Mouse (Mus musculus) heart, adult 2 months (tissue): ENCODE results near the gene Adgrd1.

Experiments
- CTCF ChIP-seq: fragments of 200-600 bp; IDR thresholded peaks from 2 replicates; pipeline ENCODE4 v1.8.1; 2022; ENCODE audit warnings: antibody characterized with exemption, mild to moderate bottlenecking, moderate library complexity
- EP300 ChIP-seq: fragments of 200-500 bp; IDR thresholded peaks from 2 replicates; pipeline ENCODE4 v1.6.1; 2011; ENCODE audit warnings: low read depth, low read length, control low read depth; ENCODE audit not compliant: insufficient read depth
- POLR2A ChIP-seq: fragments of 200-500 bp; IDR thresholded peaks from 2 replicates; pipeline ENCODE4 v1.6.1; 2011; ENCODE audit warnings: mild to moderate bottlenecking, low read depth, low read length, control low read depth; ENCODE audit not compliant: insufficient read depth

DNA sequence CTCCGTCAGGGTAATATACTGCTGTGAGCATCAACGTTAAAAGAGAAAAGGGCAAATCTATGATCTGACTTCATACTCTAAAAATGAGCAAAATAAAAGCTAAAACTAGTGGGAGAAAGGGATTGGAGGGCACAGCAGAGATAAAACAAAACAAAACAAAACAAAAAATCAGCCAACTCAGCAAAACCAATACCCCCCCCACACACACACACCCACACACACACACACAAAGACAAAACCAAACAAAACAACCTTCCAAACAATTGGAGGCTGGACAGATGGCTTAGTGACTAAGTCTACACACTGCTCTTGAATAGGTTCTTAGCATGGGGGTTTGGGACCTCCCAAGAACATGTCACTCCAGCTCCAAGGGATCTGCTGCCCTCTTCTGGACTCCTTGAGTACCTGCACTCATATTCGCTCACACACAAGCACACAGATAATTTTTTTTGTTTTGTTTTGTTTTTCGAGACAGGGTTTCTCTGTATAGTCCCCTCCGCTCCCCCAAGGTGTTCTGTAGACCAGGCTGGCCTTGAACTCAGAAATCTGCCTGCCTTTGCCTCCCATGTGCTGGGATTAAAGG lies 122.7 kb downstream of the Adgrd1 start:
- TF ChIP-seq CTCF (peak; percentile 18; the same call in 1 of the 2 replicates), POLR2A (no peak), EP300 (no peak)
